In the genomic region with DNA sequence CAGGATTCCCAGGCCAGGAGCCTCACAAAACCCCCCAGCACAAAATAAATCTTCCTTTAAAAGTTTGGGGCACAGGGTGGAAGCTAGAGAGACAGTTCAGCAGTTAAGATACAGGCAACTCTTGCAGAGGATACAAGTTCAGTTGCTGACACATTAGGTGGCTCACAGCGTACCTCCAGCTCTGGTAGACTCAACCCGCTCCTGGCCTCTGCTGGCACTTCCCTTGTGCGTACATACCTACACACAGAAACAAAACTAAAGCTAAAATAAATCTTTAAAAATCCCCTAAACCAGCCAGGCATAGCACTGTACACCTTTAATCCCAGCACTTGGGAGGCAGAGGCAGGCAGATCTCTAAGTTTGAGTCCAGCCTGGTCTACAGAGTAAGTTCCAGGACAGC, we compare ENCODE assay signal across 5 mouse cellular contexts.
"Had no signal": no experiment of that assay in that cellular context is flagged by ENCODE, and none has a peak within 500 bp of the region (broad histone marks: within the 10 kb centered on the region; RNA-seq: fewer than 3 reads in every experiment).

No protein-coding gene starts in this region.

- H3K27me3 ChIP-seq: midbrain, embryonic 12.5 days had no signal

- H3K36me3 ChIP-seq: limb, embryonic 13.5 days; midbrain, embryonic 12.5 days had no signal

- H3K4me3 ChIP-seq: limb, embryonic 13.5 days; midbrain, embryonic 12.5 days had no signal

- H3K4me2 ChIP-seq: limb, embryonic 13.5 days; midbrain, embryonic 12.5 days had no signal

- DNase-seq: thymus, adult 2 months; thymus, postnatal 25 days had no signal

- H3K9ac ChIP-seq: limb, embryonic 13.5 days; liver, embryonic 14.5 days; midbrain, embryonic 12.5 days had no signal

- H3K27ac ChIP-seq: limb, embryonic 13.5 days; liver, embryonic 14.5 days; midbrain, embryonic 12.5 days had no signal

- H3K9me3 ChIP-seq: limb, embryonic 13.5 days; midbrain, embryonic 12.5 days had no signal
